Mouse (Mus musculus): ENCODE data around the gene Tia1.
A peak's percentile ranks its signal among the peaks of the same experiment; 100 is the strongest.

Gene Tia1

GRCm38 (mm10) chr6:86431531-86431930 is 27.5 kb downstream of the Tia1 start:
- no peak for DNase-seq (ENCODE audit: low read depth, low spot score)

- no peak for DNase-seq (ENCODE audit: low read depth, low spot score)
Observed at GRCm38 (mm10) chr6:86433696-86434095, 29.7 kb downstream of the Tia1 start.

GRCm38 (mm10) chr6:86437711-86438110 is 33.7 kb downstream of the Tia1 start:
- peak; percentile 85 for DNase-seq (ENCODE audit: low read depth, low spot score)

GRCm38 (mm10) chr6:86438272-86439118 is 34.5 kb downstream of the Tia1 start, which contains the start of gene C87436:
Gene C87436 (plus strand): TSS chr6:86438374.
- peak; percentile 98 for DNase-seq (ENCODE audit: low read depth, low spot score)

- no peak for DNase-seq (ENCODE audit: low read depth, low spot score)
Observed at GRCm38 (mm10) chr6:86439119-86439496, 35.1 kb downstream of the Tia1 start.

GRCm38 (mm10) chr6:86439531-86439930 is 35.5 kb downstream of the Tia1 start:
- peak; percentile 37 for DNase-seq (ENCODE audit: low read depth, low spot score)

- DNase-seq (ENCODE audit: low read depth, low spot score) = no peak
Observed at GRCm38 (mm10) chr6:86441571-86441970, 37.6 kb downstream of the Tia1 start.

- no peak for DNase-seq (ENCODE audit: low read depth, low spot score)
Observed at GRCm38 (mm10) chr6:86445551-86445950, 41.5 kb downstream of the Tia1 start.

GRCm38 (mm10) chr6:86446927-86447568 is 43.0 kb downstream of the Tia1 start:
- DNase-seq (ENCODE audit: low read depth, low spot score) = peak; percentile 48

- DNase-seq (ENCODE audit: low read depth, low spot score) = peak; percentile 22
Observed at GRCm38 (mm10) chr6:86456727-86457126, 52.7 kb downstream of the Tia1 start.

- DNase-seq (ENCODE audit: low read depth, low spot score) = no peak
Observed at GRCm38 (mm10) chr6:86463079-86463478, 59.1 kb downstream of the Tia1 start.

- DNase-seq (ENCODE audit: low read depth, low spot score) = no peak
Observed at GRCm38 (mm10) chr6:86471317-86471716, 67.3 kb downstream of the Tia1 start.

GRCm38 (mm10) chr6:86471760-86472099 is 67.7 kb downstream of the Tia1 start:
- no peak for DNase-seq (ENCODE audit: low read depth, low spot score)

GRCm38 (mm10) chr6:86472100-86472955 is 68.3 kb downstream of the Tia1 start:
- DNase-seq (ENCODE audit: low read depth, low spot score) = peak; percentile 100

- DNase-seq (ENCODE audit: low read depth, low spot score) = peak; percentile 63
Observed at GRCm38 (mm10) chr6:86473077-86473476, 69.1 kb downstream of the Tia1 start.

GRCm38 (mm10) chr6:86474072-86474471 is 70.1 kb downstream of the Tia1 start:
- DNase-seq (ENCODE audit: low read depth, low spot score) = no peak

- no peak for DNase-seq (ENCODE audit: low read depth, low spot score)
Observed at GRCm38 (mm10) chr6:86474646-86475181, 70.7 kb downstream of the Tia1 start.

- DNase-seq (ENCODE audit: low read depth, low spot score) = no peak
Observed at GRCm38 (mm10) chr6:86475462-86476167, 71.6 kb downstream of the Tia1 start.

GRCm38 (mm10) chr6:86476931-86477330 is 72.9 kb downstream of the Tia1 start:
- DNase-seq (ENCODE audit: low read depth, low spot score) = no peak

GRCm38 (mm10) chr6:86479311-86479710 is 75.3 kb downstream of the Tia1 start:
- no peak for DNase-seq (ENCODE audit: low read depth, low spot score)

- no peak for DNase-seq (ENCODE audit: low read depth, low spot score)
Observed at GRCm38 (mm10) chr6:86479816-86480188, 75.8 kb downstream of the Tia1 start.

Measured in A20 (cell line).